ENCODE assay signal across 8 mouse cellular contexts in genomic region chr1:118390266-118390660, GRCm38 (mm10). TPM values are rescaled to one million over a fixed set of nuclear protein-coding genes. Genes with fewer than 3 reads are reported as not detected.
DNase-seq lines count a peak whose midpoint lies in the region; ATAC-seq and TF ChIP-seq lines count a peak whose summit lies in the region.

No protein-coding gene starts in this region.

- no peak for ATAC-seq in embryonic facial prominence, embryonic 14.5 days (ENCODE audit: low read depth)
- ATAC-seq in intestine, embryonic 15.5 days, result no peak
- ATAC-seq in neural tube, embryonic 14.5 days (ENCODE audit: low read depth), result no peak

- H3K4me3 ChIP-seq in lung, adult 2 months (replicated peaks; ENCODE audit: extremely low read depth, low read depth, low read length), result peak overlapping the region; percentile 87
- H3K4me3 ChIP-seq in embryonic facial prominence, embryonic 14.5 days (ENCODE audit: low read depth, low read length), result peak overlapping the region; percentile 98
- H3K4me3 ChIP-seq in intestine, embryonic 15.5 days (replicated peaks), result peak overlapping the region; percentile 76
- peak overlapping the region; percentile 93 for H3K4me3 ChIP-seq in neural tube, embryonic 14.5 days (ENCODE audit: low read depth, low read length)

- H3K9me3 ChIP-seq in embryonic facial prominence, embryonic 14.5 days (ENCODE audit: control insufficient read depth, low read length), result no peaks in the 10 kb centered on the region
- no peaks in the 10 kb centered on the region for H3K9me3 ChIP-seq in intestine, embryonic 15.5 days
- H3K9me3 ChIP-seq in neural tube, embryonic 14.5 days (ENCODE audit: control insufficient read depth, low read length), result no peaks in the 10 kb centered on the region

- peak overlapping the region; percentile 89 for H3K9ac ChIP-seq in embryonic facial prominence, embryonic 14.5 days (ENCODE audit: low read depth, low read length)
- peak overlapping the region; percentile 93 for H3K9ac ChIP-seq in intestine, embryonic 15.5 days
- H3K9ac ChIP-seq in neural tube, embryonic 14.5 days (replicated peaks; ENCODE audit: low read depth, low read length), result peak overlapping the region; percentile 94

- H3K27ac ChIP-seq in embryonic facial prominence, embryonic 14.5 days (replicated peaks; ENCODE audit: low read depth, low read length), result peak overlapping the region; percentile 92
- 0 out of 2 replicates have a peak overlapping the region, but pooled peaks have one; percentile 86 for H3K27ac ChIP-seq in intestine, embryonic 15.5 days
- peak overlapping the region; percentile 95 for H3K27ac ChIP-seq in neural tube, embryonic 14.5 days (ENCODE audit: low read depth, low read length)

- no peak for TF ChIP-seq POLR2A in lung, adult 2 months (IDR thresholded peaks at IDR 0.05; ENCODE audit: borderline replicate concordance, extremely low read depth, low read depth, low read length)

- peaks cover 3% of the 10 kb centered on the region; the same call in 1 of the 2 replicates for H3K4me1 ChIP-seq in lung, adult 2 months (ENCODE audit: control insufficient read depth, insufficient read depth, low read length)
- H3K4me1 ChIP-seq in embryonic facial prominence, embryonic 14.5 days (ENCODE audit: control insufficient read depth, insufficient read depth, low read length), result peaks cover 5% of the 10 kb centered on the region
- no peaks in the 10 kb centered on the region; the same call in 1 of the 2 replicates for H3K4me1 ChIP-seq in intestine, embryonic 15.5 days (replicated peaks)
- H3K4me1 ChIP-seq in neural tube, embryonic 14.5 days (ENCODE audit: control insufficient read depth, insufficient read depth, low read length), result peaks cover 17% of the 10 kb centered on the region

- no peak for DNase-seq in lung, adult 2 months
- DNase-seq in lung, postnatal 10 days, result no peak
- no peak for DNase-seq in embryonic facial prominence, embryonic 14.5 days (ENCODE audit: low spot score)
- no peak for DNase-seq in spleen, adult 12 weeks (ENCODE audit: low spot score)
- no peak for DNase-seq in MN1 (ENCODE audit: low spot score)
- no peak for DNase-seq in layer of hippocampus, adult 9-11 months

- H3K36me3 ChIP-seq in embryonic facial prominence, embryonic 14.5 days (ENCODE audit: control insufficient read depth, insufficient read depth, low read length), result peaks cover 10% of the 10 kb centered on the region
- H3K36me3 ChIP-seq in intestine, embryonic 15.5 days, result no peaks in the 10 kb centered on the region
- H3K36me3 ChIP-seq in neural tube, embryonic 14.5 days (ENCODE audit: control insufficient read depth, insufficient read depth, low read length), result no peaks in the 10 kb centered on the region; the same call in 1 of the 2 replicates

- H3K27me3 ChIP-seq in embryonic facial prominence, embryonic 14.5 days (replicated peaks; ENCODE audit: control insufficient read depth, insufficient read depth, low read length), result no peaks in the 10 kb centered on the region
- no peaks in the 10 kb centered on the region for H3K27me3 ChIP-seq in intestine, embryonic 15.5 days (replicated peaks)
- H3K27me3 ChIP-seq in neural tube, embryonic 14.5 days (ENCODE audit: control insufficient read depth, insufficient read depth, low read length), result no peaks in the 10 kb centered on the region

- 21% methylated on average over 8 of the region's 8 CpGs for WGBS in lung, adult 2 months
- 11% methylated on average over 8 of the region's 8 CpGs for WGBS in embryonic facial prominence, embryonic 14.5 days
- 15% methylated on average over 8 of the region's 8 CpGs for WGBS in intestine, embryonic 15.5 days
- WGBS in neural tube, embryonic 14.5 days, result 6% methylated on average over 8 of the region's 8 CpGs

- no peak for TF ChIP-seq CTCF in lung, adult 2 months (IDR thresholded peaks at IDR 0.05; ENCODE audit: insufficient read depth, low read length)

- peak overlapping the region; percentile 70 for H3K4me2 ChIP-seq in embryonic facial prominence, embryonic 14.5 days (ENCODE audit: low read depth, low read length)
- peak overlapping the region; percentile 67 for H3K4me2 ChIP-seq in intestine, embryonic 15.5 days (replicated peaks)
- peak overlapping the region; percentile 78 for H3K4me2 ChIP-seq in neural tube, embryonic 14.5 days (ENCODE audit: low read depth, low read length)

RNA-seq across cellular contexts. Expression of gene Clasp1, which starts 1.4 kb away (rescaled TPM):
- polyA plus RNA-seq in lung, adult 2 months (2012; rRNA removed), result 17.9 and 21.5 TPM in 2 replicates
- polyA plus RNA-seq in embryonic facial prominence, embryonic 14.5 days (2014; fragmentation: Nextera tagmentation; extraction: Ambion mirVana), result 40.3 and 48.6 TPM in 2 replicates
- 32.8 and 35.2 TPM in 2 replicates for polyA plus RNA-seq in intestine, embryonic 15.5 days (2015; fragmentation: Nextera tagmentation; extraction: Ambion mirVana)
- 149 TPM in 2 replicates for polyA plus RNA-seq in neural tube, embryonic 14.5 days (2014; fragmentation: Nextera tagmentation; extraction: Ambion mirVana)
